Mouse (Mus musculus): ENCODE measurements around the gene Rpl22. TPM values are rescaled to one million over a fixed set of nuclear protein-coding genes. Genes with fewer than 3 reads are reported as not detected.
A peak's percentile ranks its signal among the peaks of the same experiment; 100 is the strongest.

The Rpl22 gene
- polyA plus RNA-seq (2016; fragmentation: Nextera tagmentation; extraction: Ambion mirVana): 405 and 448 TPM in 2 replicates

DNA sequence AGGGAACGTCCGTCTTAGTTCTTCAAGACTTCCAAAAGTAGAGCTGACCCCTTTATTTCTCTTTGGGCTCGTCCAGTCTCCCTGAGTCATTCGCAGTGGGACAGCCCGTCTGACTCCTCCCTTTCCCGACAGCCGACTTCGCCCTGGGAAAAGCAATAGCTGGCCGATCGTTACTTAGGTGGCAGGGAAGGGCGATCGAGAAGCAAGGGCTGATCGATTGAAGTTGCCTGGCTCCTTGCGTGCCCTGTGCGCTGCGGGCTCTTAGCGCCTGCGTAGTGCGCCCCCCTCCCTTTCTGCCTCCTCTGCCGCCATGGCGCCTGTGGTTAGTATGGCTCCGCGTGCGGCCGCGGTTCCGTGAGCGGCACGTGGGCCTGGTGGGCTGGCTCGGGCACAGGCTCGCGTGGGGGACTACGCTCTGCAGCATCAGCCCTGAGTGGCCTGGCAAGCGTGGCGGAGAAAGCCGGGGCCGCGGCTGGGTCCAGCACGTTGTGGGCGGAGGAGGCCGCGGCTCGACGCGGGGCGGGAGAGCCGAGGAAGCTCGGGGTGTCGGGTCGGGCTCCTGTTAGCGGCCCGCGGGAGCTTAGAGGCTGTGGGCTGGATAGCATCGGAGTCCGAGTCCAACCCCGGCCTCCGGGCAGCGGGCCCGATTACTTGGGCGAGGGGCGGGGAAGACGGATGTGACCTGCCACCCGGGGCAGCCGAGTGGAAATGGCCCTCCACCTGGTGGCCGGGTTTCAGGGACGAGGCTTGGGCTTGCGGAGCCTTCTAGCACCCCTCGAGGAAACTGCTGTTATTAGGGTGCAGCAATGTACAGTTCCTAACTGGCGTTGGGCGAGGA, at the start of gene Rpl22:
Gene Rpl22, plus strand, starts transcription at position 169 of the 838 bp plus-strand sequence.
- no peaks in the 10 kb centered on the region for H3K9me3 ChIP-seq
- peaks cover 9% of the 10 kb centered on the region for H3K27me3 ChIP-seq
- peaks cover 13% of the 10 kb centered on the region for H3K4me1 ChIP-seq (replicated peaks)
- peaks cover 35% of the 10 kb centered on the region for H3K36me3 ChIP-seq
- H3K9ac ChIP-seq (replicated peaks): peak within 1 kb of the TSS; percentile 95
- H3K4me2 ChIP-seq: peak within 1 kb of the TSS; percentile 80
- H3K4me3 ChIP-seq (replicated peaks): peak within 1 kb of the TSS; percentile 97
- under 1% methylated on average over 70 of the region's 70 CpGs for WGBS
- peak within 1 kb of the TSS; percentile 77 for H3K27ac ChIP-seq
- ATAC-seq (ENCODE audit: insufficient number of reproducible peaks, insufficient read depth, low FRiP score, low TSS enrichment, low read depth): peak; percentile 95

DNA sequence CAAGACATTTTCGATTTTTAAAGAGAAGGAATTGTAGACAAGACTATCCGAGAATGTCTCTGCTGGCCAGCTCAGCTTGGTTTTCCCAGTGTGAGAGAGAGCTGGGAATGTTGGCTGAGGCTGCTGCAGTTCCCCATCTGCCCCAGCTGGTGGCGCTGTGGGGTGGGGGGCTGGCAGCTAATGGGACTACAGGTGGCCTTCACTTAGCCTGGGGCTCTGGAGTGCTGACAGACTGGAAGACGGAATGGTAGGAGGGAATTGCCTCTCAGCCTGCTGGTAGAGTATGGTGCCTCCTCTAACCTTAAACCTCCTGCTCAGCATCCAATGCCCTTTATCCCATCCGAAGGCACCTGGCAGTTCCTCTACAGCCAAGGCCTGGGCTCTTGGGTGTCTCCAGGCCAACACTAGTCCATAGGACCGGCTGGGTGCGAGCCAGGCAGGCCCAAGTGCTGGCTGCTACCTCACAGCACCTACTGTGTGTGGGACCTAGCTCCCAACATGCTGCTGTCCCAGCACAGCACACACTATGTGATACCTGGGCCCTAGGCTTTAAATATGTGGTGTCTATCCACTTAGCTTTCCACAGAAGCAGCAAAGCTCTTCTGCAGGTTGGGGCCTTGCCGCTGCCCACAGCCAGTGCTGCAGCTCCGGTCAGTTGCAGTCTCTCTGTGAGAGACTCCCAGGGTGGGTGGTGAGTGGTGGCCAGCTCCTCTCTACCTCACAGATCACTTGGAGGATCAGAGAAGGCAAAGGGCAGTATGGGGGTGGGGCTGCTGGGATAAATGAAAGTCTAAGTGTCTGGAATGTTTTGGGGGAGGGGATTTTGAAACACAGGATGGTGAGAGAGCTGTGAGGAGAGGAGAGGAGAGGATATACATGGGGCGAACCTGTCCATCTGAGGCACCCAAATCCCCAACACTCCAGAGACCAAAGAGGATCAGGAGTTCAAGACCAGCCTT, 48.9 kb upstream of the Rpl22 start:
- 48% methylated on average over 10 of the region's 10 CpGs for WGBS
- H3K4me3 ChIP-seq (replicated peaks): no peak overlapping the region

DNA sequence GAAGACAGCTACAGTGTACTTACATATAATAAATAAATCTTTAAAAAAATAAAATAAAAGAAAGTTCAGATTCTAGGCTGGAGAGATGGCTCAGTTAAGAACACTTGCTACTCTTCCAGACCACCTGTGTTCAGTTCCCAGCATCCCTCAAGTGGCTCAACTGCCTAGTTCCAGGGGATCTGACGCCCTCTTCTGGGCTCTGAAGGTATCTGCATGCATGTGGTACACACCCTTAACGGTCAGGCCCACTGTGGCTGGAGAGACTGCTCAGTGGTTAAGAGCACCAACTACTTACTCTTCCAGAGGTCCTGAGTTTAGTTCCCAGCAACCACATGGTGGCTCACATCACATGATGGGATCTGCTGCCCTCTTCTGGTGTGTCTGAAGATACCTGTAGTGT, 47.6 kb upstream of the Rpl22 start:
- peaks cover 26% of the 10 kb centered on the region for H3K4me1 ChIP-seq (replicated peaks)
- H3K36me3 ChIP-seq: peaks cover 5% of the 10 kb centered on the region; the same call in 1 of the 2 replicates
- H3K4me3 ChIP-seq (replicated peaks): no peak overlapping the region
- H3K9me3 ChIP-seq: no peaks in the 10 kb centered on the region
- no peak overlapping the region for H3K9ac ChIP-seq (replicated peaks)
- peaks cover 68% of the 10 kb centered on the region for H3K27me3 ChIP-seq
- H3K4me2 ChIP-seq: no peak overlapping the region
- WGBS: 64% methylated on average over 2 of the region's 2 CpGs
- ATAC-seq (ENCODE audit: insufficient number of reproducible peaks, insufficient read depth, low FRiP score, low TSS enrichment, low read depth): no peak
- H3K27ac ChIP-seq: no peak overlapping the region

More for the DNA sequence above, 48.9 kb upstream of the Rpl22 start:
- Histone ChIP-seq H3K36me3 (peaks cover 5% of the 10 kb centered on the region; the same call in 1 of the 2 replicates), H3K4me1 (replicated peaks) (peaks cover 35% of the 10 kb centered on the region), H3K9me3 (no peaks in the 10 kb centered on the region), H3K27ac (no peak overlapping the region), H3K9ac (replicated peaks) (no peak overlapping the region), H3K27me3 (peaks cover 60% of the 10 kb centered on the region), H3K4me2 (no peak overlapping the region)
- no peak for ATAC-seq (ENCODE audit: insufficient number of reproducible peaks, insufficient read depth, low FRiP score, low TSS enrichment, low read depth)

DNA sequence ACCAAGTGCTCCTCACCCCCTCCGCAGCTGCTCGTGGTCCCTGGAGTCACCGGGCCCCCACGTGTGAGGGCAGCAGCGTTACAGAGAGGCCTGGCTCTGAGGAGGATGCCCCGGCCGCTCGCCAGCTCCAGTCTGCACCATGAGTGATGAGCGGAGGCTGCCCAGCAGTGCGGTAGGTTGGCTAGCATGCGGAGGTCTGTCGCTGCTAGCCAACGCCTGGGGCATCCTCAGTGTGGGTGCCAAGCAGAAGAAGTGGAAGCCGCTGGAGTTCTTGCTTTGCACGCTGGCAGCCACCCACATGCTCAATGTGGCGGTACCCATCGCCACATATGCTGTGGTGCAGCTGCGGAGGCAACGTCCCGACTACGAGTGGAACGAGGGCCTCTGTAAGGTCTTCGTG, 46.6 kb upstream of the Rpl22 start:
- ATAC-seq (ENCODE audit: insufficient number of reproducible peaks, insufficient read depth, low FRiP score, low TSS enrichment, low read depth): no peak
- H3K27me3 ChIP-seq: peaks cover 76% of the 10 kb centered on the region
- H3K9ac ChIP-seq (replicated peaks): no peak overlapping the region
- H3K4me2 ChIP-seq: no peak overlapping the region
- H3K9me3 ChIP-seq: no peaks in the 10 kb centered on the region
- WGBS: 92% methylated on average over 23 of the region's 23 CpGs
- H3K27ac ChIP-seq: no peak overlapping the region
- H3K36me3 ChIP-seq: peaks cover 5% of the 10 kb centered on the region; the same call in 1 of the 2 replicates
- H3K4me1 ChIP-seq (replicated peaks): peaks cover 23% of the 10 kb centered on the region
- H3K4me3 ChIP-seq (replicated peaks): no peak overlapping the region

DNA sequence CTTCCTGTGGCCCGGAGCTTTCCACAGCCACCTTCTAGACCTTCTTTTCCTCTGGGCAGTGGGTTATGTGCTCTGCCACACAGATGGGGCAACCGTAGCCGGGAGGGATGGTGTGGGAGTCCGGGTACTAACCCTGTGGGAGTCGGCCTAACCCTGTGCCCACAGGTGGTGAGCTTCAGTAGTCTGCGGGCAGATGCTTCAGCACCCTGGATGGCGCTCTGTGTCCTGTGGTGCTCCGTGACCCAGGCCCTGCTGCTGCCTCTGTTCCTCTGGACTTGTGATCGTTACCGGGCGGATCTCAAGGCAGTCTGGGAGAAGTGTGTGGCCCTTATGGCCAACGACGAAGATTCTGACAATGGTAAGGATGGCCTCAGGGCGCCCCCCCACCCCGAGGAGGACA, 43.9 kb upstream of the Rpl22 start:
- Histone ChIP-seq H3K27ac (no peak overlapping the region), H3K4me1 (replicated peaks) (peaks cover 18% of the 10 kb centered on the region), H3K4me3 (replicated peaks) (no peak overlapping the region), H3K4me2 (no peak overlapping the region), H3K9me3 (no peaks in the 10 kb centered on the region), H3K9ac (replicated peaks) (no peak overlapping the region), H3K36me3 (peaks cover 5% of the 10 kb centered on the region; the same call in 1 of the 2 replicates), H3K27me3 (peaks cover 80% of the 10 kb centered on the region)
- no peak for ATAC-seq (ENCODE audit: insufficient number of reproducible peaks, insufficient read depth, low FRiP score, low TSS enrichment, low read depth)
- 46% methylated on average over 15 of the region's 15 CpGs for WGBS

DNA sequence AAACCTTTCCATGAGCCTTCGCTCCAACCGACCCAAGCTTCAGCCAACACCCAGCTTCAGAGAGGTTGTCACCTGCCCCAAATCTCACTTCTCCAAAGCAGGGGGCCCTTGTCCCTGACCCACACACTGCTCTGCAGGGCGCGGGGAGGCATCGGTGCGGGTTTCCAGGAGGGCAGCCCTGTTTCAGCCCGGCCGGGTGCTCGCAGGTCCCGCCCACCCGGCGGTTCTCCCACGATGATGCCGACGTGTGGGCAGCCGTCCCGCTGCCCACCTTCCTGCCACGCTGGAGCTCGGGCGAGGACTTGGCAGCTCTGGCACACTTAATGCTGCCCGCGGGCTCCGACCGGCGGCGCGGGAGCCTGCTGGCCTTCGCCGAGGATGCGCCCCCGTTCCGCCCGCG, 42.8 kb upstream of the Rpl22 start:
- Histone ChIP-seq H3K27me3 (peaks cover 90% of the 10 kb centered on the region), H3K27ac (no peak overlapping the region), H3K9me3 (no peaks in the 10 kb centered on the region), H3K4me2 (peak overlapping the region; percentile 62), H3K4me3 (replicated peaks) (peak overlapping the region; percentile 39), H3K9ac (replicated peaks) (no peak overlapping the region), H3K4me1 (replicated peaks) (peaks cover 22% of the 10 kb centered on the region), H3K36me3 (peaks cover 5% of the 10 kb centered on the region; the same call in 1 of the 2 replicates)
- 17% methylated on average over 34 of the region's 34 CpGs for WGBS
- ATAC-seq (ENCODE audit: insufficient number of reproducible peaks, insufficient read depth, low FRiP score, low TSS enrichment, low read depth): no peak

DNA sequence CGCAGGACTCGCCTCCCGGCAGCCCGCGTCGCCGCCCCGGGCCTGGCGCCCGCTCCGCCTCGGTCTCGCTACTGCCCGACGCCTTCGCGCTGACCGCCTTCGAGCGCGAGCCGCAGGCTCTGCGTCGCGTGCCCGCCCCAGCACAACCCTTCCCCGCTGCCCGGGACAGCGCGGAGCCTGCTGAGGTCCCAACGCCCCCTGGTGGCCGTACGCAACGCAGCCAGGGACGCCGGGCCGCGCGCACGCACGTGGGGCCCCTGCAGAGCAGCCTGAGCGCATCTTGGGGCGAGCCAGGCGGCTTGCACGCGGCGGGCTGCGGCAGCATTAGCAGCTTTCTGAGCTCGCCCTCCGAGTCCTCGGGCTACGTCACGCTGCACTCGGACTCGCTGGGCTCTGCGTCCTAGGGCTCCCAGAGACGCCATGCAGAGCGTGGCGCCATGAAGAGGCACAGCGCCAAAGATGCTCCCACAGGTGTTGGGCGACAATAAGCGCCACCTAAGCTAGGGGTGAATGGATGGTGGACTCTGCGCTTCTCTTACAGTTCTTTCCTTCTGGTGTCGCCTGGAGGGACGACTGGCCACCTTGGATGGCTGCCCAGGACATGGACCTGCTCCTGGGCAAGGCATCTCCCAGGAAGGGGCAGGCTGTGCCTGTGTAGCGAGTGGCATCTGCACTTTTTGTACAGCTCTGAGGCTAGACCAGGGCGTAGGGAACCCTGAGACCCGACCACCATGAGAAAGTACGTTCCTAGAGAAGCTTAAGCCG, 42.2 kb upstream of the Rpl22 start:
- H3K4me3 ChIP-seq (replicated peaks): peak overlapping the region; percentile 39
- peaks cover 22% of the 10 kb centered on the region for H3K4me1 ChIP-seq (replicated peaks)
- H3K27ac ChIP-seq: no peak overlapping the region
- peaks cover 5% of the 10 kb centered on the region; the same call in 1 of the 2 replicates for H3K36me3 ChIP-seq
- WGBS: 5% methylated on average over 59 of the region's 70 CpGs
- H3K27me3 ChIP-seq: peaks cover 97% of the 10 kb centered on the region
- peak overlapping the region; percentile 62 for H3K4me2 ChIP-seq
- H3K9me3 ChIP-seq: no peaks in the 10 kb centered on the region
- peak; percentile 79 for ATAC-seq (ENCODE audit: insufficient number of reproducible peaks, insufficient read depth, low FRiP score, low TSS enrichment, low read depth)
- H3K9ac ChIP-seq (replicated peaks): no peak overlapping the region

DNA sequence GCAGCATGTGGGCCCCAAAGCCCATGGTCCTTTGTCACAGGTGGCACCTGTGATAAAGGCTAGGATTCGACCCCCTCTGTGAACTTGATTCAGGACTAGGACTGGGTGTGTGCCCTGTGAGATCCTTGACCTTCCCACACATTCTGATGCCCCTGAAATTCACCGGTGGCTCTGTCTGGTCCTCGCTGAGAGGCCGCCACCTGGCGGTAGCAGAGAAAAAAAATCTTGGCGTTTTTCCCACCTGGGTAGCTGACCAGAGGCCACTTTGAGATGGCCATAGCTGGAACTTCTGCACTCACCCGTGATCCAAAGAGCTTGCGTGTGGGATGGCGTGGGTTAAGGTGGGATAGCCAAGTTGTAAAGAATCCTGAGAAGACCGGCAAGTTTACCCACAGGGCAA, 40.0 kb upstream of the Rpl22 start:
- Histone ChIP-seq H3K36me3 (no peaks in the 10 kb centered on the region), H3K27ac (no peak overlapping the region), H3K4me2 (no peak overlapping the region), H3K27me3 (peaks cover 97% of the 10 kb centered on the region), H3K4me3 (replicated peaks) (no peak overlapping the region), H3K9ac (replicated peaks) (no peak overlapping the region), H3K4me1 (replicated peaks) (peaks cover 28% of the 10 kb centered on the region), H3K9me3 (peaks cover 2% of the 10 kb centered on the region; the same call in 1 of the 2 replicates)
- 3% methylated on average over 10 of the region's 10 CpGs for WGBS
- no peak for ATAC-seq (ENCODE audit: insufficient number of reproducible peaks, insufficient read depth, low FRiP score, low TSS enrichment, low read depth)

DNA sequence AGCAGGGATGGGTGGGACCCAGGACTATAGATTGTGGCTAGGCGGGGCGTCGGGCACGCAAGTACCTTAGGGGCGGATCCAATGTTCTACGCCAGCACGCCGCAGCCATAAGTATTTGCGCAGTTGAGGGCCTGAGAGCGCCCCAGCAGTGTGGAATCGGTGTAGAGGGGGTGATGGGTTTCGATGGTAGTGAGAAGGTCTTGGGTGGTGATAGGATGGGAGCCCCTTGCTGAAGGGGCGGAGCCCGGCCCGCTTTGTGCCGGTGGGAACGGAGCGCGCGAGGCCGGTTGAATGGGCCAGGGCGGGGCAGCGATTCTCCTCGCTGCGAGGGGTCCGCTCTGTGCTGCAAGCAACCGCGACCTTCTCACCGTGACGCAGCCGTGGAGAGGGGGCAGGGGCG, 39.4 kb upstream of the Rpl22 start:
- Histone ChIP-seq H3K9ac (replicated peaks) (no peak overlapping the region), H3K27ac (no peak overlapping the region), H3K27me3 (peaks cover 97% of the 10 kb centered on the region), H3K9me3 (peaks cover 2% of the 10 kb centered on the region; the same call in 1 of the 2 replicates), H3K36me3 (no peaks in the 10 kb centered on the region), H3K4me3 (replicated peaks) (peak overlapping the region; percentile 13; the same call in 1 of the 2 replicates), H3K4me2 (peak overlapping the region; percentile 31), H3K4me1 (replicated peaks) (peaks cover 32% of the 10 kb centered on the region)
- 4% methylated on average over 32 of the region's 32 CpGs for WGBS
- no peak for ATAC-seq (ENCODE audit: insufficient number of reproducible peaks, insufficient read depth, low FRiP score, low TSS enrichment, low read depth)

DNA sequence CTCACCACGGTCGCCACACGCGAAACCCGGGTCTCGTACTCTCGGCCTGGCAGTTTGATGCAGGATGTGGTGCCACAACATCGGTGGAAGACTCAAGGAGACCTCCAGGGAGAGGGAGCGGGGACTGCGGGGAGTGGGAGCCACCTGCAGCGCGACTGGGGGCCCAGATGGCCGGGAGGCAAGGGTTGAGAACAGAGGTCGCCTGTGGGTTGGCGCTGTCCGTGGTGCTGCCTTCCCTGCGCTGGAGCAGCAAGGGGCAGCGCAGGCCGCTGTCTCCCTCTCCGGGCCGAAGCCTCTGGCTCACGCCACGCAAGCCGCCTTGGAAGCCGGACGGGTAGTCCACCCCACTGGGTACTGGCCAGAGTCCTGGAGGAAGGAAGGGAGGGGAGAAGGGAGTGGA, 38.7 kb upstream of the Rpl22 start:
- Histone ChIP-seq H3K36me3 (no peaks in the 10 kb centered on the region), H3K4me2 (peak overlapping the region; percentile 31; the same call in 1 of the 2 replicates), H3K9me3 (peaks cover 2% of the 10 kb centered on the region; the same call in 1 of the 2 replicates), H3K4me1 (replicated peaks) (peaks cover 32% of the 10 kb centered on the region), H3K27me3 (peaks cover 97% of the 10 kb centered on the region), H3K27ac (no peak overlapping the region), H3K4me3 (replicated peaks) (0 out of 2 replicates have a peak overlapping the region, but pooled peaks have one; percentile 13), H3K9ac (replicated peaks) (no peak overlapping the region)
- 3% methylated on average over 26 of the region's 26 CpGs for WGBS
- ATAC-seq (ENCODE audit: insufficient number of reproducible peaks, insufficient read depth, low FRiP score, low TSS enrichment, low read depth): no peak
